8 mouse cellular contexts compared by ENCODE assay signal in genomic region chr10:81233226-81233585, GRCm38 (mm10). TPM values are rescaled to one million over a fixed set of nuclear protein-coding genes. Genes with fewer than 3 reads are reported as not detected.
DNase-seq lines count a peak whose midpoint lies in the region; ATAC-seq and TF ChIP-seq lines count a peak whose summit lies in the region.

No protein-coding gene starts in this region.

- ATAC-seq in heart, embryonic 14.5 days (ENCODE audit: insufficient number of reproducible peaks, insufficient read depth, low FRiP score, low read depth), result peak; percentile 54; the same call in 1 of the 2 replicates
- ATAC-seq in granulocyte monocyte progenitor cell, adult 5-6 weeks (replicated peaks; ENCODE audit: poor library complexity, severe bottlenecking), result 0 out of 2 replicates have a peak, but pooled peaks have one; percentile 1
- peak; percentile 67 for ATAC-seq in liver, postnatal 0 days
- ATAC-seq in monocyte, adult 5-6 weeks (replicated peaks; ENCODE audit: insufficient number of reproducible peaks, low FRiP score, low TSS enrichment, poor library complexity, severe bottlenecking), result no peak

- peaks cover 18% of the 10 kb centered on the region for H3K27me3 ChIP-seq in heart, embryonic 14.5 days (ENCODE audit: control insufficient read depth, insufficient read depth, low read length)
- H3K27me3 ChIP-seq in liver, postnatal 0 days (ENCODE audit: insufficient read depth, low read length), result peaks cover 26% of the 10 kb centered on the region

- no peak for TF ChIP-seq EP300 in liver, postnatal 0 days (IDR thresholded peaks at IDR 0.05; ENCODE audit: low read depth)

- H3K4me1 ChIP-seq in heart, embryonic 14.5 days (ENCODE audit: control insufficient read depth in 2 of 2, insufficient read depth in 2 of 2, low read length in 2 of 2), result peaks cover 12 to 23% of the 10 kb centered on the region in 2 experiments
- H3K4me1 ChIP-seq in ES-E14 (ENCODE audit: control insufficient read depth in 2 of 2, insufficient read depth in 2 of 2, low read length in 2 of 2, poor library complexity in 1 of 2), result peaks cover 4 to 27% of the 10 kb centered on the region in 2 experiments; a peak in 3 of 4 replicates
- peaks cover 13% of the 10 kb centered on the region for H3K4me1 ChIP-seq in liver, postnatal 0 days (ENCODE audit: insufficient read depth)

- in situ Hi-C loops in ES-E14 (cut with MboI; ENCODE audit: low sequenced_read_pairs in 2 of 2, unreplicated experiment in 2 of 2), result no loop called here

- DNase-seq in heart, postnatal 10 days, result no peak
- DNase-seq in ES-E14 (ENCODE audit: low read depth, low spot score), result no peak
- DNase-seq in liver, postnatal 0 days, result no peak
- DNase-seq in left cerebral cortex, postnatal 14 days (ENCODE audit: low spot score in 2 of 2), result no peak
- DNase-seq in T-cell, adult 2 months (ENCODE audit: low spot score), result no peak

- peak overlapping the region; percentile 83 for H3K9ac ChIP-seq in heart, embryonic 14.5 days (ENCODE audit: low read length)
- H3K9ac ChIP-seq in ES-E14 (ENCODE audit: insufficient read depth, low read depth, low read length, poor library complexity, severe bottlenecking), result peak overlapping the region; percentile 78
- H3K9ac ChIP-seq in liver, postnatal 0 days (replicated peaks), result peak overlapping the region; percentile 73

- H3K9me3 ChIP-seq in heart, embryonic 14.5 days (ENCODE audit: control insufficient read depth, low read length), result no peaks in the 10 kb centered on the region
- no peaks in the 10 kb centered on the region for H3K9me3 ChIP-seq in ES-E14 (ENCODE audit: control insufficient read depth, insufficient read depth, low read depth, low read length)
- no peaks in the 10 kb centered on the region for H3K9me3 ChIP-seq in liver, postnatal 0 days (ENCODE audit: low read length)

- 2% methylated on average over 22 of the region's 28 CpGs for WGBS in heart, embryonic 14.5 days
- 2% methylated on average over 23 of the region's 28 CpGs for WGBS in liver, postnatal 0 days (ENCODE audit: insufficient replicate concordance)

- H3K4me3 ChIP-seq in heart, embryonic 14.5 days (ENCODE audit: control insufficient read depth in 1 of 2, insufficient read depth in 1 of 2, low read depth in 1 of 2, low read length in 2 of 2), result peak overlapping the region; percentile 59 to 76
- H3K4me3 ChIP-seq in ES-E14 (ENCODE audit: insufficient read depth in 1 of 2, low read depth in 1 of 2, low read length in 2 of 2, poor library complexity in 1 of 2, severe bottlenecking in 1 of 2), result peak overlapping the region; percentile 88 to 96
- H3K4me3 ChIP-seq in liver, postnatal 0 days (ENCODE audit: low read depth, low read length), result peak overlapping the region; percentile 65

- no peak for TF ChIP-seq CTCF in liver, postnatal 0 days (IDR thresholded peaks at IDR 0.05; ENCODE audit: low read depth)

- intact Hi-C loops in heart, postnatal 10 days (cut with DNase I), result no loop called here
- intact Hi-C loops in left cerebral cortex, postnatal 14 days (cut with DNase I), result no loop called here

- H3K4me2 ChIP-seq in heart, embryonic 14.5 days (ENCODE audit: low read length), result peak overlapping the region; percentile 74
- H3K4me2 ChIP-seq in liver, postnatal 0 days (ENCODE audit: low read depth, low read length), result peak overlapping the region; percentile 89

- peak overlapping the region in 1 of 2 experiments; percentile 24; a peak in 1 of 4 replicates for H3K27ac ChIP-seq in heart, embryonic 14.5 days (replicated peaks in 1 of 2; ENCODE audit: control insufficient read depth in 1 of 2, insufficient read depth in 1 of 2, low read depth in 2 of 2, low read length in 2 of 2)
- H3K27ac ChIP-seq in ES-E14 (ENCODE audit: insufficient read depth, low read depth, low read length, poor library complexity, severe bottlenecking), result peak overlapping the region; percentile 51; the same call in 1 of the 2 replicates
- peak overlapping the region; percentile 76 for H3K27ac ChIP-seq in liver, postnatal 0 days (ENCODE audit: low read depth)

- no peaks in the 10 kb centered on the region for H3K36me3 ChIP-seq in heart, embryonic 14.5 days (ENCODE audit: control insufficient read depth, insufficient read depth, low read length)
- no peaks in the 10 kb centered on the region for H3K36me3 ChIP-seq in ES-E14 (ENCODE audit: control insufficient read depth, insufficient read depth, low read length, poor library complexity, severe bottlenecking)
- no peaks in the 10 kb centered on the region for H3K36me3 ChIP-seq in liver, postnatal 0 days (replicated peaks; ENCODE audit: insufficient read depth, low read length)

TF ChIP-seq in ES-E14, 5 proteins besides CTCF, POLR2A, EP300 and RAD21:
- TF ChIP-seq ZC3H11A (IDR thresholded peaks at IDR 0.05; ENCODE audit: borderline replicate concordance, low read depth, low read length), result no peak
- TF ChIP-seq MAFK (IDR thresholded peaks at IDR 0.05; ENCODE audit: insufficient read depth, low read depth, low read length), result no peak
- no peak for TF ChIP-seq HCFC1 (IDR thresholded peaks at IDR 0.05; ENCODE audit: borderline replicate concordance, insufficient read depth, low read length)

RNA-seq across cellular contexts. Expression of gene Zfr2, which starts 0.3 kb away (rescaled TPM):
- polyA plus RNA-seq in heart, embryonic 14.5 days (2014; fragmentation: Nextera tagmentation; extraction: Ambion mirVana), result 5.0 and 7.3 TPM in 2 replicates
- 1 to 10 TPM; 3.8 TPM for total RNA-seq in heart, postnatal 10 days (2021)
- total RNA-seq in ES-E14 (2012; rRNA removed), result 0.67 and 4.7 TPM in 2 replicates
- not detected in 2 replicates for total RNA-seq in granulocyte monocyte progenitor cell, adult 5-6 weeks (2014; fragmentation: Nextera tagmentation)
- 0.13 TPM in 1 of 2 replicates, not detected in the other for total RNA-seq in granulocyte monocyte progenitor cell, adult 5-6 weeks (2017)
- polyA plus RNA-seq in liver, postnatal 0 days (2015; fragmentation: Nextera tagmentation; extraction: Ambion mirVana), result 0.09 and 0.61 TPM in 2 replicates
- total RNA-seq in left cerebral cortex, postnatal 14 days (2021), result 10 to 100 TPM; 66.1 to 66.7 TPM
- total RNA-seq in monocyte, adult 5-6 weeks (2017), result 0.10 to 0.58 TPM in 2 of 3 replicates, not detected in the other

RNA-seq across cellular contexts. Expression of gene Atcay, which starts 2.6 kb away (rescaled TPM):
- polyA plus RNA-seq in heart, embryonic 14.5 days (2014; fragmentation: Nextera tagmentation; extraction: Ambion mirVana), result 0.74 and 0.80 TPM in 2 replicates
- total RNA-seq in heart, postnatal 10 days (2021), result under 1 TPM; 0.24 to 0.30 TPM
- total RNA-seq in ES-E14 (2012; rRNA removed), result 4.1 and 5.5 TPM in 2 replicates
- not detected in 2 replicates for total RNA-seq in granulocyte monocyte progenitor cell, adult 5-6 weeks (2014; fragmentation: Nextera tagmentation)
- not detected in 2 replicates for total RNA-seq in granulocyte monocyte progenitor cell, adult 5-6 weeks (2017)
- not detected in 2 replicates for polyA plus RNA-seq in liver, postnatal 0 days (2015; fragmentation: Nextera tagmentation; extraction: Ambion mirVana)
- total RNA-seq in left cerebral cortex, postnatal 14 days (2021), result 100 to 1,000 TPM; 196 to 211 TPM
- total RNA-seq in monocyte, adult 5-6 weeks (2017), result not detected in 3 replicates

RNA-seq across cellular contexts. Expression of gene Matk, which starts 19.5 kb away (rescaled TPM):
- 0.91 and 1.3 TPM in 2 replicates for polyA plus RNA-seq in heart, embryonic 14.5 days (2014; fragmentation: Nextera tagmentation; extraction: Ambion mirVana)
- total RNA-seq in heart, postnatal 10 days (2021), result under 1 TPM; 0.27 to 0.38 TPM
- total RNA-seq in ES-E14 (2012; rRNA removed), result 0.85 and 5.0 TPM in 2 replicates
- total RNA-seq in granulocyte monocyte progenitor cell, adult 5-6 weeks (2014; fragmentation: Nextera tagmentation), result 16.8 and 35.6 TPM in 2 replicates
- total RNA-seq in granulocyte monocyte progenitor cell, adult 5-6 weeks (2017), result 39.1 and 43.9 TPM in 2 replicates
- polyA plus RNA-seq in liver, postnatal 0 days (2015; fragmentation: Nextera tagmentation; extraction: Ambion mirVana), result 1.7 TPM in 2 replicates
- total RNA-seq in left cerebral cortex, postnatal 14 days (2021), result 100 to 1,000 TPM; 226 to 227 TPM
- total RNA-seq in monocyte, adult 5-6 weeks (2017), result 10.2 to 29.6 TPM (median 11.9 TPM) in 3 replicates

RNA-seq across cellular contexts. Expression of gene Nmrk2, which starts 31.4 kb away (rescaled TPM):
- polyA plus RNA-seq in heart, embryonic 14.5 days (2014; fragmentation: Nextera tagmentation; extraction: Ambion mirVana), result 7.4 and 8.3 TPM in 2 replicates
- total RNA-seq in heart, postnatal 10 days (2021), result 10 to 100 TPM; 11.6 to 16.5 TPM
- total RNA-seq in ES-E14 (2012; rRNA removed), result not detected in 2 replicates
- not detected in 2 replicates for total RNA-seq in granulocyte monocyte progenitor cell, adult 5-6 weeks (2014; fragmentation: Nextera tagmentation)
- total RNA-seq in granulocyte monocyte progenitor cell, adult 5-6 weeks (2017), result not detected in 2 replicates
- polyA plus RNA-seq in liver, postnatal 0 days (2015; fragmentation: Nextera tagmentation; extraction: Ambion mirVana), result not detected in 2 replicates
- total RNA-seq in left cerebral cortex, postnatal 14 days (2021), result under 1 TPM in 1 of 2 experiments, not detected in 1; 0.17 TPM
- not detected in 3 replicates for total RNA-seq in monocyte, adult 5-6 weeks (2017)

RNA-seq across cellular contexts. Expression of gene Mrpl54, which starts 33.5 kb away (rescaled TPM):
- 274 and 298 TPM in 2 replicates for polyA plus RNA-seq in heart, embryonic 14.5 days (2014; fragmentation: Nextera tagmentation; extraction: Ambion mirVana)
- 100 to 1,000 TPM in 1 of 2 experiments, 10 to 100 TPM in 1; 93.4 to 108 TPM for total RNA-seq in heart, postnatal 10 days (2021)
- total RNA-seq in ES-E14 (2012; rRNA removed), result 114 and 138 TPM in 2 replicates
- 94.0 and 105 TPM in 2 replicates for total RNA-seq in granulocyte monocyte progenitor cell, adult 5-6 weeks (2014; fragmentation: Nextera tagmentation)
- 161 and 185 TPM in 2 replicates for total RNA-seq in granulocyte monocyte progenitor cell, adult 5-6 weeks (2017)
- 110 and 112 TPM in 2 replicates for polyA plus RNA-seq in liver, postnatal 0 days (2015; fragmentation: Nextera tagmentation; extraction: Ambion mirVana)
- total RNA-seq in left cerebral cortex, postnatal 14 days (2021), result 10 to 100 TPM; 39.0 to 41.4 TPM
- total RNA-seq in monocyte, adult 5-6 weeks (2017), result 77.4 to 89.3 TPM (median 78.0 TPM) in 3 replicates

Comparison
In these comparisons a context has a peak if more than half of its experiments do, and no peak if none do; other contexts are left out.
1. RNA of gene Zfr2, which starts 0.3 kb away (total RNA-seq): 66.1 to 66.7 TPM in left cerebral cortex, postnatal 14 days; 3.8 TPM in heart, postnatal 10 days, 0.67 to 4.7 TPM in ES-E14, 0.10 to 0.58 TPM in monocyte, adult 5-6 weeks and 0.13 TPM in granulocyte monocyte progenitor cell, adult 5-6 weeks; every median in the first group is over 10 times any median in the second.
2. RNA of gene Atcay, which starts 2.6 kb away (total RNA-seq): 196 to 211 TPM in left cerebral cortex, postnatal 14 days; 4.1 to 5.5 TPM in ES-E14, 0.24 to 0.30 TPM in heart, postnatal 10 days, not detected in granulocyte monocyte progenitor cell, adult 5-6 weeks and not detected in monocyte, adult 5-6 weeks; every median in the first group is over 10 times any median in the second.
3. Peak in every context shown above with its lines, with median percentiles within 50 percentile points of each other: H3K4me3 ChIP-seq and H3K9ac ChIP-seq.